Mouse (Mus musculus) hindbrain, embryonic 12.5 days (tissue): ENCODE measurements around the gene Map3k21. TPM values are rescaled to one million over a fixed set of nuclear protein-coding genes. Genes with fewer than 3 reads are reported as not detected.
A peak's percentile ranks its signal among the peaks of the same experiment; 100 is the strongest.

Experiments
- ATAC-seq: fragments of 200-750 bp; cut with Nextera tagmentation; 2 replicates; pipeline ENCODE4 v1.8.0; 2017; ENCODE audit warnings: moderate TSS enrichment; ENCODE audit not compliant: low FRiP score
- H3K27ac ChIP-seq: fragments of 300-500 bp; sonication (generic); 2 replicates; pipeline ENCODE4 v1.5.1; 2016; ENCODE audit warnings: mild to moderate bottlenecking
- H3K27me3 ChIP-seq: fragments of 300-500 bp; sonication (generic); 2 replicates; pipeline ENCODE4 v1.6.1; 2016; ENCODE audit warnings: mild to moderate bottlenecking
- H3K36me3 ChIP-seq: fragments of 300-500 bp; sonication (generic); 2 replicates; pipeline ENCODE4 v1.6.1; 2016; ENCODE audit warnings: mild to moderate bottlenecking
- H3K4me1 ChIP-seq: fragments of 300-500 bp; sonication (generic); 2 replicates; pipeline ENCODE4 v1.6.1; 2016
- H3K4me2 ChIP-seq: fragments of 300-500 bp; sonication (generic); replicated peaks from 2 replicates; pipeline ENCODE4 v1.6.1; 2016; ENCODE audit warnings: mild to moderate bottlenecking
- H3K4me3 ChIP-seq: fragments of 300-500 bp; sonication (generic); 2 replicates; pipeline ENCODE4 v1.5.1; 2016; ENCODE audit warnings: mild to moderate bottlenecking
- H3K9ac ChIP-seq: fragments of 300-500 bp; sonication (generic); 2 replicates; pipeline ENCODE4 v1.6.1; 2016; ENCODE audit warnings: mild to moderate bottlenecking, moderate library complexity
- H3K9me3 ChIP-seq: fragments of 300-500 bp; sonication (generic); replicated peaks from 2 replicates; pipeline ENCODE4 v1.6.1; 2016; ENCODE audit warnings: mild to moderate bottlenecking
- WGBS: fragments of 180-500 bp; shearing (Covaris S2); methylation state at CpG from one replicate; pipeline ENCODE4 v1.1.7; 2016; 5-methylcytosine and 5-hydroxymethylcytosine counted together
- polyA plus RNA-seq: library from polyadenylated mRNA; unstranded; fragments of >200 nt; fragmentation: Nextera tagmentation; extraction: Ambion mirVana; gene quantifications from 2 replicates; pipeline ENCODE4 v1.2.1, GENCODE M21; 2016

Gene Map3k21
- 0.08 and 0.31 TPM in 2 replicates for polyA plus RNA-seq

GRCm38 (mm10) chr8:125910365-125911228, at the start of gene Map3k21:
TSS of gene Map3k21 (plus strand) at chr8:125910450.
- Histone ChIP-seq H3K4me2 (peak within 1 kb of the TSS; percentile 94), H3K36me3 (no peaks in the 10 kb centered on the region), H3K9me3 (no peaks in the 10 kb centered on the region), H3K27ac (no peak within 1 kb of the TSS), H3K4me1 (peaks cover 16% of the 10 kb centered on the region), H3K27me3 (peaks cover 69% of the 10 kb centered on the region), H3K9ac (peak within 1 kb of the TSS; percentile 56), H3K4me3 (peak within 1 kb of the TSS; percentile 48)
- ATAC-seq = peak; percentile 50; the same call in 1 of the 2 replicates
- WGBS = 1% methylated on average over 79 of the region's 93 CpGs

DNA sequence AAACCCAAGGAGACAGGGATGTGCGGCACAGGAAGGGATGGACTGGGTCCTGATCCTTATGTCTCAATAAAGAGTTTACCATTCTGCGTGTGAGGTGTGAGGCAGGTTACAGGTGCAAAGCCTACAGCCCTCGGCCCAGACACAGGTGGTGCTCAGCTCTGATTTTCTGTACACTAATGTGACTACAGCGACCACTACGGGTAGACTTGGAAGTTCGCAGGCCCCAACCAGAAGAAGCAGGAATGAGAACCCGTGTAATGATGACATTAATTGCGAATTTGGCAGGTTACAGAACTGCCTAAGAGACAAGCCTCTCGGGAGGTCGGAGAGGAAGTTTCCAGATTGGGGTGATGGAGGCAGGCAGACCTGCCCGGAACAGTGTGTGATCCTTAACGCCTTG, 44.1 kb upstream of the Map3k21 start:
- Histone ChIP-seq H3K27ac (no peak overlapping the region), H3K9me3 (no peaks in the 10 kb centered on the region), H3K4me1 (peaks cover 20% of the 10 kb centered on the region), H3K9ac (no peak overlapping the region), H3K27me3 (no peaks in the 10 kb centered on the region; the same call in none of the 2 replicates), H3K4me2 (no peak overlapping the region), H3K36me3 (no peaks in the 10 kb centered on the region), H3K4me3 (no peak overlapping the region)
- ATAC-seq = no peak
- 81% methylated on average over 12 of the region's 12 CpGs for WGBS

GRCm38 (mm10) chr8:125868552-125868951, 41.7 kb upstream of the Map3k21 start:
- Histone ChIP-seq H3K4me2 (no peak overlapping the region), H3K9me3 (no peaks in the 10 kb centered on the region), H3K27ac (no peak overlapping the region), H3K27me3 (no peaks in the 10 kb centered on the region; the same call in 1 of the 2 replicates), H3K36me3 (no peaks in the 10 kb centered on the region), H3K9ac (no peak overlapping the region), H3K4me1 (peaks cover 13% of the 10 kb centered on the region), H3K4me3 (no peak overlapping the region)
- no peak for ATAC-seq
- 72% methylated on average over 7 of the region's 7 CpGs for WGBS

GRCm38 (mm10) chr8:125869739-125870138, 40.5 kb upstream of the Map3k21 start:
- H3K4me3 ChIP-seq = no peak overlapping the region
- no peaks in the 10 kb centered on the region for H3K36me3 ChIP-seq
- WGBS = 71% methylated on average over 3 of the region's 3 CpGs
- no peak overlapping the region for H3K9ac ChIP-seq
- no peak for ATAC-seq
- peaks cover 13% of the 10 kb centered on the region for H3K4me1 ChIP-seq
- no peaks in the 10 kb centered on the region; the same call in 1 of the 2 replicates for H3K27me3 ChIP-seq
- no peaks in the 10 kb centered on the region for H3K9me3 ChIP-seq
- H3K4me2 ChIP-seq = no peak overlapping the region
- H3K27ac ChIP-seq = 0 out of 2 replicates have a peak overlapping the region, but pooled peaks have one; percentile 42

DNA sequence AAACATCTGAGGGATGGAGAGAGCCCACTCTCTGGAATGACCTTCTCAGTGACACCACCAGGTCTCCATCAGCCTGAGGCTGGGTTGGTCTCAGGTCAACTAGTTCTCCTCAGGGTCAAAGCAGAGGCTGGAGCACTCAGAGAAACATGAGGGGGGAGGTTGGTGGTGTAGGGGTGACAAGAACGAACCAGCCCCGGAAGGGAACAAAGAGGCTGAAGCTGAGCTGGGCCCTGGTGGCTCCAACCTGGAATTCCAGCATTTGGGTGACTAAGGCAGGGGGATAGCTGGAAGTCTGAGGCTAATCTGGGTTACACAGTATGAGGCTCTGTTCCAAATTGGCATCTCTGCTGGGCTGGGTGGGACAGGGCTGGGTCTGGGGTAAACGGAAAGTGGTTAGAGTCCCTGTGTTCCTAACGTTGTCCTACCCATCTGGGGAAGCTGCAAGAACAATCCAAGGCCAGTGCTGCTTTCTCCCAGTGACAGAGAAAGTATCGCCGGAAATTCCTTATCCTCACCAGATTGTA, 40.0 kb upstream of the Map3k21 start:
- Histone ChIP-seq H3K9ac (peak overlapping the region; percentile 10; the same call in 1 of the 2 replicates), H3K27ac (0 out of 2 replicates have a peak overlapping the region, but pooled peaks have one; percentile 42), H3K27me3 (no peaks in the 10 kb centered on the region; the same call in 1 of the 2 replicates), H3K36me3 (no peaks in the 10 kb centered on the region), H3K9me3 (no peaks in the 10 kb centered on the region), H3K4me3 (no peak overlapping the region), H3K4me2 (0 out of 2 replicates have a peak overlapping the region, but pooled peaks have one; percentile 3), H3K4me1 (peaks cover 13% of the 10 kb centered on the region)
- ATAC-seq = peak; percentile 57
- WGBS = 37% methylated on average over 6 of the region's 6 CpGs

DNA sequence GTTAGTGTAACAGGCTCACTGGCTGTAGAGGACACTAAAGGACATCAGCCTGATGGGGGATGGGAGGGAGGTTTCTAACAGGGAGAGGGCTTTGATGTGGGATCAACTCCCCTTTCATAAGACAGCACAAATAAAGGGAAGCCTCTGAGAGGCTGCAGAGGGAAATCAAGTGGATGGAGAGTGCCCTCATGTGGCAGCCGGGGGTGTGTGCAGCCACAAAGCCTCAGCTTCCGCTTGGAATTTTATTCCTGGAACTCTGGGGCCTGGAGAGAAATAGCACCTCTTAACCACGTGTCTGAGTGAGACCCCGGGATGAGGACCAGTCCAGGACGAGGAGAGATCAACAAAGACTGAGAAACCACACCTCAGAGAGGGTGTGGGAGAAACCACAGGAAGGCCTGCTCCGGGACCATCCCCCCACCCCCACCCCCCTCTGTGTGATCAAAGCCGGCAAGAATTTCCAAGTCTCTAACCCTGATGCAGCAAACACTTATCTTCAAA, 39.4 kb upstream of the Map3k21 start:
- H3K4me3 ChIP-seq = no peak overlapping the region
- peak; percentile 86 for ATAC-seq
- 0 out of 2 replicates have a peak overlapping the region, but pooled peaks have one; percentile 42 for H3K27ac ChIP-seq
- 0 out of 2 replicates have a peak overlapping the region, but pooled peaks have one; percentile 10 for H3K9ac ChIP-seq
- WGBS = 3% methylated on average over 7 of the region's 7 CpGs
- H3K4me2 ChIP-seq = 0 out of 2 replicates have a peak overlapping the region, but pooled peaks have one; percentile 22
- H3K9me3 ChIP-seq = no peaks in the 10 kb centered on the region
- peaks cover 13% of the 10 kb centered on the region for H3K4me1 ChIP-seq
- H3K36me3 ChIP-seq = no peaks in the 10 kb centered on the region
- no peaks in the 10 kb centered on the region; the same call in 1 of the 2 replicates for H3K27me3 ChIP-seq

- ATAC-seq = no peak
- Histone ChIP-seq H3K27me3 (no peaks in the 10 kb centered on the region; the same call in 1 of the 2 replicates), H3K9me3 (no peaks in the 10 kb centered on the region), H3K36me3 (no peaks in the 10 kb centered on the region), H3K4me3 (no peak overlapping the region), H3K4me1 (peaks cover 13% of the 10 kb centered on the region), H3K27ac (no peak overlapping the region), H3K4me2 (no peak overlapping the region), H3K9ac (no peak overlapping the region)
- WGBS = 77% methylated on average over 9 of the region's 9 CpGs
Observed at GRCm38 (mm10) chr8:125872501-125873249, 37.6 kb upstream of the Map3k21 start.

- peaks cover 13% of the 10 kb centered on the region for H3K4me1 ChIP-seq
- no peaks in the 10 kb centered on the region for H3K9me3 ChIP-seq
- 84% methylated on average over 2 of the region's 2 CpGs for WGBS
- H3K9ac ChIP-seq = no peak overlapping the region
- H3K4me3 ChIP-seq = no peak overlapping the region
- no peak overlapping the region for H3K4me2 ChIP-seq
- H3K27ac ChIP-seq = no peak overlapping the region
- no peak for ATAC-seq
- no peaks in the 10 kb centered on the region for H3K36me3 ChIP-seq
- no peaks in the 10 kb centered on the region; the same call in 1 of the 2 replicates for H3K27me3 ChIP-seq
Observed at GRCm38 (mm10) chr8:125873250-125873534, 37.1 kb upstream of the Map3k21 start.

DNA sequence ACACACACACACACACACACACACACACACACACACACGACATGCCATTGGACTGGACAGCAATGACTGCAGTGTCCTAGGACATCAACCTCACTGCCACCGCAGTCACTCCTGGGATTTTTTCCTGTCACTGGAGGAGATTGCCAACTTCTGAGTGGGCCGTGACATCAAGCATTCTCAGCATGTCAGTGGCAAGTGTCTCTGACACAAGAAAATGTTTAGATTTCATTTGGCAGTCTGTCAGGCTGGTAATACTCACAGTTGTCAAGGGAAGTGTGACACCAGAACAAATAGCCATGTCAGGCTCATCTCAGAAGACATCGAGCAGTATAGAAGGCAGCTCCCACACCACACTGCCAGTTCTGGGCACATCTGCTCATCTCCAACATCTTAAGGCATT, 29.8 kb upstream of the Map3k21 start:
- no peak overlapping the region for H3K4me3 ChIP-seq
- no peaks in the 10 kb centered on the region; the same call in 1 of the 2 replicates for H3K9me3 ChIP-seq
- no peaks in the 10 kb centered on the region for H3K27me3 ChIP-seq
- WGBS = 82% methylated on average over 4 of the region's 4 CpGs
- ATAC-seq = no peak
- H3K36me3 ChIP-seq = no peaks in the 10 kb centered on the region
- no peak overlapping the region for H3K4me2 ChIP-seq
- H3K4me1 ChIP-seq = no peaks in the 10 kb centered on the region
- no peak overlapping the region for H3K9ac ChIP-seq
- no peak overlapping the region for H3K27ac ChIP-seq

DNA sequence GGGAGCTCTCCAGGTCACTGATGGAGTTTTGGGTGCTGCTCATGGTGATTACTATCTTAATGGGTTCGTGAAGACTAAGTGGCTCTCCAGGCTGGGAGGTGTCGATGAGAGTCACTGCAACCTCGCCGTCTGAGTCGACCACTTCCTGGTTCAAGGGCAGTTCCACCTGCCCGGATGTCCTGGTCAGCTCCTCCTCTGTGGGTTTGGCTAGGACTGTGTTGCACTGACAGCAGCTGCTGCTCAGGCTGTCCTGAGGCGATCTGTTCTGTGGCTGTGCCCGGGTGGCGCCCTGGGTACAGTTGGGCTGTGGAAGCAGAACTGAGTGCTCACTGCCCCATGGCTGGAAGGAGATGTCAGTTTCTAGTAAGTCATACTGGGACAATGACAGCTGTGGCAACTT, 22.7 kb upstream of the Map3k21 start:
- H3K27ac ChIP-seq = no peak overlapping the region
- no peaks in the 10 kb centered on the region; the same call in 1 of the 2 replicates for H3K27me3 ChIP-seq
- H3K4me3 ChIP-seq = no peak overlapping the region
- no peak overlapping the region for H3K9ac ChIP-seq
- no peak for ATAC-seq
- H3K4me1 ChIP-seq = no peaks in the 10 kb centered on the region
- peaks cover 13% of the 10 kb centered on the region; the same call in 1 of the 2 replicates for H3K36me3 ChIP-seq
- 95% methylated on average over 9 of the region's 9 CpGs for WGBS
- no peaks in the 10 kb centered on the region; the same call in 1 of the 2 replicates for H3K9me3 ChIP-seq
- H3K4me2 ChIP-seq = no peak overlapping the region

DNA sequence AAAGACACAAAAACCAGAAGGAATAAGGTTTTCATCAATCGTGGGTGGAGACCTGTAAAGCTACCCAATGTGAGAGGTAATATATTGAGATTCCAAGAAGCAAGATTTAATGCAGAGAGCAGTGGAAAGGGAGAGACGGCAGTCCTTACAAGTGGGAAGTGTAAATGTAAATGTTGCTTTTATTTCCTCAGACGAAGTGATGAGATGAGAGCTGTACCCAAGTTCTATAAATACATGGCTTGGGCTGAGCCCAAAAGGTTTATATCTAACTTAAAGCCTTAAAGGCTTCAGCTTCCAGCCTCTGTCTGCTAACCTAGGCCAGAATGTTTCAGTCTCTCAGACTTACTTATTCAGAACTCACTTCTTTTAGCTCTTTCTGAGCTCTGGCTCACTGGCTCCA, 20.3 kb upstream of the Map3k21 start:
- no peaks in the 10 kb centered on the region; the same call in 1 of the 2 replicates for H3K27me3 ChIP-seq
- H3K4me3 ChIP-seq = no peak overlapping the region
- no peak overlapping the region for H3K27ac ChIP-seq
- no peaks in the 10 kb centered on the region for H3K4me1 ChIP-seq
- peaks cover 13% of the 10 kb centered on the region; the same call in 1 of the 2 replicates for H3K36me3 ChIP-seq
- H3K9ac ChIP-seq = no peak overlapping the region
- 84% methylated on average over 3 of the region's 3 CpGs for WGBS
- H3K9me3 ChIP-seq = no peaks in the 10 kb centered on the region; the same call in 1 of the 2 replicates
- H3K4me2 ChIP-seq = no peak overlapping the region
- no peak for ATAC-seq

DNA sequence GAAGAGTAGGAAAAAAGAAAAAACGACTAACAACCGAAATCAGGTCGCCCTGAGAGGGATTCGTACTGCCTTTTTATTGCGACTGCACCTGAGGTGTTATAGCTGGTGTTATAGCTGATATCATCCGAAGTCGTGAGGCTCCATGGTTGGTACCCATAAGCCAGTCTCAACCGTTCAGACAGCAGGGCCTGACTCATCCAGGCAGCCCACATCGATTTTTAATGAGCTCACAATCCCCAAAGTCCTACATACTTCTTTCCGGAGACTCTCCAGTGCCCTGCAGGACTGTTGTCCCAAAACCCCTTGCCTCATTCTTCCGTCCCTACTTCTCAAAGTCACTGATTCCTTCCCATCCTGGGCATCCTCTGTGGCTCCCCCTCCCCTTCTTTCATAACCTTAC, 12.9 kb upstream of the Map3k21 start:
- Histone ChIP-seq H3K36me3 (no peaks in the 10 kb centered on the region), H3K4me2 (peak overlapping the region; percentile 61), H3K4me3 (peak overlapping the region; percentile 49), H3K27ac (no peak overlapping the region), H3K9me3 (no peaks in the 10 kb centered on the region), H3K9ac (peak overlapping the region; percentile 60), H3K4me1 (peaks cover 12% of the 10 kb centered on the region), H3K27me3 (peaks cover 31% of the 10 kb centered on the region)
- no peak for ATAC-seq
- WGBS = 66% methylated on average over 11 of the region's 11 CpGs
